Mouse (Mus musculus) stomach, embryonic 16.5 days (tissue): Measurements from ENCODE around the gene Foxp1. TPM values are rescaled to one million over a fixed set of nuclear protein-coding genes. Genes with fewer than 3 reads are reported as not detected.

Experiments
- ATAC-seq: fragments of 200-750 bp; cut with Nextera tagmentation; 2 replicates; pipeline ENCODE4 v1.8.0; 2017; ENCODE audit warnings: moderate number of reproducible peaks, moderate TSS enrichment; ENCODE audit not compliant: insufficient read depth, low FRiP score
- H3K27ac ChIP-seq: fragments of 300-500 bp; sonication (generic); 2 replicates; pipeline ENCODE4 v1.5.1; 2014; ENCODE audit warnings: low read length
- H3K27me3 ChIP-seq: fragments of 300-500 bp; sonication (generic); 2 replicates; pipeline ENCODE4 v1.6.1; 2014; ENCODE audit warnings: low read length, control low read depth, mixed read lengths; ENCODE audit not compliant: control insufficient read depth, insufficient read depth
- H3K36me3 ChIP-seq: fragments of 300-500 bp; sonication (generic); 2 replicates; pipeline ENCODE4 v1.6.1; 2014; ENCODE audit warnings: low read length; ENCODE audit not compliant: control insufficient read depth, insufficient read depth
- H3K4me1 ChIP-seq: fragments of 300-500 bp; sonication (generic); 2 replicates; pipeline ENCODE4 v1.6.1; 2014; ENCODE audit warnings: low read length, control low read depth, mixed read lengths; ENCODE audit not compliant: control insufficient read depth, insufficient read depth
- H3K4me2 ChIP-seq: fragments of 300-500 bp; sonication (generic); 2 replicates; pipeline ENCODE4 v1.6.1; 2014; ENCODE audit warnings: low read depth, low read length, mixed read lengths
- H3K4me3 ChIP-seq: fragments of 300-500 bp; sonication (generic); replicated peaks from 2 replicates; pipeline ENCODE4 v1.5.1; 2014; ENCODE audit warnings: mild to moderate bottlenecking, low read length
- H3K9ac ChIP-seq: fragments of 300-500 bp; sonication (generic); 2 replicates; pipeline ENCODE4 v1.6.1; 2014; ENCODE audit warnings: low read length
- H3K9me3 ChIP-seq: fragments of 300-500 bp; sonication (generic); replicated peaks from 2 replicates; pipeline ENCODE4 v1.6.1; 2016; ENCODE audit warnings: low read length, control low read depth; ENCODE audit not compliant: control insufficient read depth
- WGBS: fragments of 180-500 bp; shearing (Covaris S2); extraction: QIAGEN DNeasy Blood & Tissue Kit; methylation state at CpG from one replicate; pipeline ENCODE4 v1.1.7; 2014; 5-methylcytosine and 5-hydroxymethylcytosine counted together
- polyA plus RNA-seq: library from polyadenylated mRNA; unstranded; fragments of >200 nt; fragmentation: Nextera tagmentation; extraction: Ambion mirVana; gene quantifications from 2 replicates; pipeline ENCODE4 v1.2.1, GENCODE M21; 2015

Foxp1 gene
- polyA plus RNA-seq, 1 experiment from 2014 or later: 108 TPM

- no peak overlapping the region for H3K4me3 ChIP-seq
- no peak overlapping the region for H3K4me2 ChIP-seq
- WGBS: 78% methylated on average over 12 of the region's 12 CpGs
- no peaks in the 10 kb centered on the region for H3K9me3 ChIP-seq
- no peak overlapping the region for H3K27ac ChIP-seq
- ATAC-seq: no peak
- H3K9ac ChIP-seq: no peak overlapping the region
- H3K4me1 ChIP-seq: 0 out of 2 replicates have a peak, but pooled peaks cover 7% of the 10 kb centered on the region
- no peaks in the 10 kb centered on the region for H3K27me3 ChIP-seq
- no peaks in the 10 kb centered on the region for H3K36me3 ChIP-seq
Measured at GRCm38 (mm10) chr6:99043932-99044664, 478.4 kb downstream of the Foxp1 start.

DNA sequence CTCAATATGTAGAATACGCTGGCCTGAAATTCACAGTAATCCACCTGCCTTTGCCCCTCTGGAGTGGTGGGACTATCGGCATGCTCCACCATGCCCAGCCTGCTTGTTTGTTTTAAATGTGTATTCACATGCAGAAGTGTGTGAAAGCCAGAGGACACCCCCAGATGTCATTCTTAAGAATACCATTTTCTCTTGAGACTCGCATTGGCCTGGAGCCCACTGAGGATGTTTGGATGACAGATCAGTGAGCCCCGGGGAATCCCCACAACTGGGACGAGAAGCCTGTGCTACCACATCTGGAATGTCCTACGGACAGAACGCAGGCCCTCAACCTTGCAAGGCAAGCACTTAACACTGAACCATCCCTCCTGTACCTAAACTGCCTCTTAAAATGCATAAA lies 479.3 kb downstream of the Foxp1 start:
- Histone ChIP-seq H3K27me3 (no peaks in the 10 kb centered on the region), H3K27ac (no peak overlapping the region), H3K9me3 (no peaks in the 10 kb centered on the region), H3K9ac (no peak overlapping the region), H3K4me1 (0 out of 2 replicates have a peak, but pooled peaks cover 7% of the 10 kb centered on the region), H3K4me2 (no peak overlapping the region), H3K36me3 (no peaks in the 10 kb centered on the region), H3K4me3 (no peak overlapping the region)
- WGBS: 45% methylated on average over 7 of the region's 7 CpGs
- peak; percentile 33; the same call in 1 of the 2 replicates for ATAC-seq

DNA sequence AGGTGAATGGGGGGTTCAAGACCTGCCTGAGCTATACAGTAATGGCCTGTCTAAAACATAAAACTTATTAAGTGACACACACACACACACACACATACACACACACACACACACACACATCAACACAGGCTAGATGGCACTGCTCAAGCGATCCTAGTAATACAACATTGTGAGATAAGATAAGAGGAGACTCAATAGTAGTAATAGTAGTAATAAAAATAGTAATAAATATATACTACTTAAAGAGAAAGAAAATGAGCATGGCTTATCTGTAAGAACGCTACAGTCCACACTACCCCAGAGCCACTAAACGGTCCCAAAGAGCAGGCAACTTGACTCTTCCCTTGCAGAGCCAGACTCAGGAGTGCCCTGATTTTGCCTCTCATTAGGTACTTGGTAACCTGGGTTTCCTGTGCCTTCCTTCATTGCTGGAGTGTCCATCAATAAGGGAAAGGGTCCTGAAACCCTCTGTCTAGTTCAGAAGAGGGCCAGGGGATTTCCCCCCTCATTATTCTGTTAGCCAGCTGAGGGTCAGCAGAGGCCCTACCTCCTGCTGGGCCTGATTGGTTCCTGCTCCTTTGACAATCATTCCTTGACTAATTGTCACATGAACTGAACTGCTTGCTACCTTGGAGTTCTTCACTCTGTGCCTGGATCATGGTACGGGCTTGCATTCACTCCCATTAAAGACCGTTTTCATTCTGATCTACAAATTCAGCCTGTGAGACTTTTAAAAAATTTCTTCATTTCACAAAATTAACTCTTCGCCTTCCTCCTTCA lies 480.2 kb downstream of the Foxp1 start:
- Histone ChIP-seq H3K9ac (no peak overlapping the region), H3K9me3 (no peaks in the 10 kb centered on the region), H3K4me3 (no peak overlapping the region), H3K27me3 (no peaks in the 10 kb centered on the region), H3K4me1 (0 out of 2 replicates have a peak, but pooled peaks cover 7% of the 10 kb centered on the region), H3K27ac (no peak overlapping the region), H3K4me2 (no peak overlapping the region), H3K36me3 (no peaks in the 10 kb centered on the region)
- ATAC-seq: no peak
- WGBS: 84% methylated on average over 6 of the region's 6 CpGs

GRCm38 (mm10) chr6:99038977-99039376 lies 483.5 kb downstream of the Foxp1 start:
- no peak for ATAC-seq
- no peak overlapping the region for H3K4me2 ChIP-seq
- no peak overlapping the region for H3K4me3 ChIP-seq

DNA sequence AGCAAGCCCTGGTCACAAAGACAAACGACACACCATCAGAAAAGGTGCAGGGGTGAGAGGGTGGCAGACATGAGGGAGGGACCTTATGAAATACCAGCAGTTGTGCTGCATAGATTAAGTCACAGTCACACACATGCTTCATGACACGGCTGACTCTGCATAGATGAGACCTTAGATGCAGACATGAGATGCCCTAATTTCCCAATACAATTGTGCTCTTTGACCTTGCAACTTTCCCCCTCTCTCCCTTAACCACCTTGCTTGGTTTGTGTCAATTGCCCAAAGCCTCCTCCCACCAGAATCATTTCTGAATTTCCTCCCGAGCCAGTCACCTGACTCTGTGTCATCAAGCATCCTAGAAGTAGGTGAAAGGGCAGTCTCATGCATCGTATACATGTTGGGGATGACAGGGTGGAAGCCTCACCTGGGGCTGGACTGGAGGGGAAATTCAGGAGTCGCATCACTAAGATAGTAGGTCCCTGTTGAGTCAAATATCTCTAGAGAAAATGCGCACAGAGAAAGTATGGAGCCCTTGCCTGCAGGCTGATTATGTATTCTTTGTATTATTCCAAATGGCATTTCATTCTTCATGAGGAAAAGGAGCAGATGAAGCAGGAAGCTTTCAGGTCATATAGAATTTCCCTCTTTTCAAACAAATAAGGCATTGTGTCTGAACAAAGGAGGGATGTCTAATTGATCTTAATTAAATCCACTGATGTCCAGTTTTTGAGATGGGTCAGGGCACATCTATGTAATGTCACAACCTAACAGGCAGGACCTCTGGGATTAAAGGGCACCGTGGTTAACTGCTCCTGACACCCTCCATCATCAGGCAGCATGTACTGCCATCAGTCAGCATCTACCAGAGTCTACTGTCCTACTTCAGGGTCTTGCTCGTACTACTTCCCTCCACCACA lies 486.8 kb downstream of the Foxp1 start:
- no peaks in the 10 kb centered on the region for H3K36me3 ChIP-seq
- H3K9ac ChIP-seq: no peak overlapping the region
- no peaks in the 10 kb centered on the region for H3K9me3 ChIP-seq
- H3K4me1 ChIP-seq: 0 out of 2 replicates have a peak, but pooled peaks cover 13% of the 10 kb centered on the region
- H3K4me2 ChIP-seq: no peak overlapping the region
- 84% methylated on average over 8 of the region's 8 CpGs for WGBS
- no peaks in the 10 kb centered on the region for H3K27me3 ChIP-seq
- H3K4me3 ChIP-seq: no peak overlapping the region
- no peak for ATAC-seq
- no peak overlapping the region for H3K27ac ChIP-seq

More at GRCm38 (mm10) chr6:99038977-99039376, 483.5 kb downstream of the Foxp1 start:
- H3K9ac ChIP-seq: no peak overlapping the region
- no peak overlapping the region for H3K27ac ChIP-seq
- no peaks in the 10 kb centered on the region for H3K27me3 ChIP-seq
- no peaks in the 10 kb centered on the region for H3K9me3 ChIP-seq
- WGBS: 84% methylated on average over 2 of the region's 2 CpGs
- H3K4me1 ChIP-seq: 0 out of 2 replicates have a peak, but pooled peaks cover 10% of the 10 kb centered on the region
- H3K36me3 ChIP-seq: no peaks in the 10 kb centered on the region

DNA sequence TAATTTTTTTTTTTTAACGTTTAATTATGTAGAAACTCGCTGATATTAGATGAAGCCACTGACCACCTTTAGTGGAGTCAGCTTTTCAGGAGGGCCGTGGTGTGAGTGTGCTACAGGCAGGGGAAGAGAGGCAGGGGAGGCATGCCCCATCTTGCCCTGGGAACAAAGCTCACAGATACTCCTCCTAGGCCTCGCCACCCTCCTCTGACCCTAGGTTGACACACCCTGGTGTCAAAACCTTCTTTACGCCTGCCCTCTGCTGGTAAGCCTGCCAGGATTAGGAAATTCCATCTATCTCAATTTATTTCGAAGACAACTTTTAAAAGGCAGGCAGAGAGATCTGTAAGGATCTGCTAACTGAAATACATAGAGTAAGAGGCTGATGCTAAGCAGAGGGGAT lies 489.5 kb downstream of the Foxp1 start:
- H3K4me1 ChIP-seq: 0 out of 2 replicates have a peak, but pooled peaks cover 16% of the 10 kb centered on the region
- H3K27ac ChIP-seq: peak overlapping the region; percentile 64
- 38% methylated on average over 6 of the region's 6 CpGs for WGBS
- H3K4me2 ChIP-seq: no peak overlapping the region
- no peak overlapping the region for H3K4me3 ChIP-seq
- H3K36me3 ChIP-seq: no peaks in the 10 kb centered on the region
- 0 out of 2 replicates have a peak overlapping the region, but pooled peaks have one; percentile 11 for H3K9ac ChIP-seq
- ATAC-seq: no peak
- H3K27me3 ChIP-seq: no peaks in the 10 kb centered on the region
- H3K9me3 ChIP-seq: no peaks in the 10 kb centered on the region

DNA sequence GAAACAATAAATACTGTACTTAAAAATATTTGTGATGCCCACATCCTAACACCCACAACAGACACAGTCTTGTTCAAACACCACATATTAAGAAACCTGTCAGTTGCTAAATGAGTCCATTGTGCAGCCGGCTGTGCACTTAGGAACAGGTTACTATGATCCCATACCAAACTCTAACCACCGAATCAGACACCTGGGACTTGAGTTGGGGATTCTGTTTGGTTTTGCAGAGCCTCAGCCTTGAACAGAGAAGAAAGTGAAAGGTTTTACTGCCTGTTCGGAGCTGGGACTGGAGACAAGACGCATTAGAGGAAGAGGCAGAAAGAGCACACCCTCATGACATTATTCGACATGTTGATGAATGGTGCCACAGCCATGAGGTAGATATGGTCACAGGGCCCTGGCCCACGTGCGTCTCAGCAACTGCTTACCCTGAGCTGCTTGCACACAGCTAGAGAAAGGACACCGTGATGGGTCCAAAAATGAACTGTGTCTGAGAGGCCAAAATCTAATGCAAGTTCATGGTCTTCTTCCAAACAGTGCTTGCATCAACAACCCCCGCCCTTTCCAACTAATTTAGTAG lies 491.1 kb downstream of the Foxp1 start:
- no peaks in the 10 kb centered on the region for H3K27me3 ChIP-seq
- no peak for ATAC-seq
- 0 out of 2 replicates have a peak overlapping the region, but pooled peaks have one; percentile 1 for H3K4me2 ChIP-seq
- H3K27ac ChIP-seq: peak overlapping the region; percentile 63
- H3K36me3 ChIP-seq: no peaks in the 10 kb centered on the region
- no peaks in the 10 kb centered on the region for H3K9me3 ChIP-seq
- H3K9ac ChIP-seq: no peak overlapping the region
- no peak overlapping the region for H3K4me3 ChIP-seq
- H3K4me1 ChIP-seq: 0 out of 2 replicates have a peak, but pooled peaks cover 16% of the 10 kb centered on the region
- WGBS: 44% methylated on average over 9 of the region's 9 CpGs

- Histone ChIP-seq H3K4me2 (no peak overlapping the region), H3K9ac (no peak overlapping the region), H3K4me1 (peaks cover 26% of the 10 kb centered on the region; the same call in 1 of the 2 replicates), H3K36me3 (no peaks in the 10 kb centered on the region), H3K9me3 (no peaks in the 10 kb centered on the region), H3K27ac (no peak overlapping the region), H3K4me3 (no peak overlapping the region), H3K27me3 (no peaks in the 10 kb centered on the region)
- WGBS: 47% methylated on average over 6 of the region's 6 CpGs
- ATAC-seq: no peak
Measured at GRCm38 (mm10) chr6:99030251-99030650, 492.3 kb downstream of the Foxp1 start.
